Mouse (Mus musculus): Measurements from ENCODE around the gene Foxc1.

GRCm38 (mm10) chr13:31803166-31804093 is 3.0 kb upstream of the Foxc1 start:
- TF ChIP-seq MAZ (IDR thresholded peaks at IDR 0.05; ENCODE audit: low read depth, low read length) (no peak), ZNF384 (IDR thresholded peaks at IDR 0.05; ENCODE audit: low read depth, low read length) (no peak)

Measured in CH12.LX (cell line).